Mouse (Mus musculus) CH12.LX (cell line): Measurements from ENCODE around the gene Cdcp1. TPM values are rescaled to one million over a fixed set of nuclear protein-coding genes. Genes with fewer than 3 reads are reported as not detected.

Source experiments
- DNase-seq: peaks from one replicate; pipeline ENCODE4 v3.0.0-alpha.2; 2013; ENCODE audit errors: extremely low read depth
- H3K27ac ChIP-seq: 2 replicates; pipeline ENCODE4 v1.5.1; 2012; ENCODE audit warnings: low read depth, mild to moderate bottlenecking, control low read depth, moderate library complexity; ENCODE audit not compliant: insufficient read depth
- H3K27me3 ChIP-seq: replicated peaks from 2 replicates; pipeline ENCODE3; 2012; ENCODE audit warnings: inconsistent platforms
- H3K36me3 ChIP-seq, 2 experiments: replicated peaks in 1 of 2; 2 replicates each; pipeline versions ENCODE3 to v1.6.1; 2012; ENCODE audit warnings: inconsistent platforms in 1 of 2, low read length in 1 of 2, mild to moderate bottlenecking in 1 of 2, mixed read lengths in 1 of 2, moderate library complexity in 1 of 2; ENCODE audit not compliant: control insufficient read depth in 1 of 2, insufficient read depth in 1 of 2
- H3K4me1 ChIP-seq, 2 experiments: 2 replicates each; pipeline ENCODE4 v1.6.1; 2012; ENCODE audit warnings: inconsistent platforms in 1 of 2, moderate library complexity in 1 of 2; ENCODE audit not compliant: insufficient read depth in 2 of 2, control insufficient read depth in 1 of 2
- H3K4me2 ChIP-seq: 2 replicates; pipeline ENCODE4 v1.6.1; 2012; ENCODE audit warnings: low read depth, mild to moderate bottlenecking, control low read depth; ENCODE audit not compliant: poor library complexity, insufficient read depth, severe bottlenecking
- H3K4me3 ChIP-seq, 3 experiments: fragments of 150-350 bp in 1 of 3; sonication (generic) in 1 of 3; replicated peaks in 1 of 3; 2 replicates each; pipeline versions ENCODE3 to v1.5.1; 2011 to 2012; ENCODE audit warnings: low read depth in 2 of 3, low read length in 2 of 3, mild to moderate bottlenecking in 2 of 3, moderate library complexity in 2 of 3, control low read depth in 1 of 3, improper control_type of control experiment in 1 of 3, inconsistent platforms in 1 of 3, mixed read lengths in 1 of 3; ENCODE audit not compliant: poor library complexity in 1 of 3
- H3K79me2 ChIP-seq: replicated peaks from 2 replicates; pipeline ENCODE4 v1.6.1; 2012; ENCODE audit warnings: mild to moderate bottlenecking, moderate library complexity; ENCODE audit not compliant: control insufficient read depth, poor library complexity, insufficient read depth, severe bottlenecking; ENCODE audit errors: extremely low read depth
- H3K9ac ChIP-seq: 2 replicates; pipeline ENCODE4 v1.6.1; 2012; ENCODE audit warnings: low read depth, mild to moderate bottlenecking, control low read depth, moderate library complexity; ENCODE audit not compliant: insufficient read depth
- H3K9me3 ChIP-seq: replicated peaks from 2 replicates; pipeline ENCODE3; 2012; ENCODE audit warnings: low read length, inconsistent platforms, mixed read lengths
- BHLHE40 ChIP-seq: IDR thresholded peaks from 2 replicates; pipeline ENCODE4 v1.6.1; 2011; ENCODE audit warnings: mild to moderate bottlenecking, low read depth, low read length, improper control_type of control experiment
- CHD1 ChIP-seq: IDR thresholded peaks from 2 replicates; pipeline ENCODE4 v1.6.1; 2012; ENCODE audit warnings: low read depth, low read length, improper control_type of control experiment, inconsistent platforms
- CTCF ChIP-seq, 2 experiments: IDR thresholded peaks in 1 of 2; conservative IDR thresholded peaks in 1 of 2; 2 replicates each; pipeline ENCODE4 v1.5.1; 2011 to 2012; ENCODE audit warnings: low read depth in 2 of 2, low read length in 2 of 2, improper control_type of control experiment in 1 of 2, inconsistent platforms in 1 of 2, mild to moderate bottlenecking in 1 of 2, moderate library complexity in 1 of 2
- ELF1 ChIP-seq: IDR thresholded peaks from 2 replicates; pipeline ENCODE4 v1.6.1; 2014; ENCODE audit warnings: low read depth, mild to moderate bottlenecking, inconsistent platforms, low read length, improper control_type of control experiment
- EP300 ChIP-seq: IDR thresholded peaks from 2 replicates; pipeline ENCODE4 v1.6.1; 2011; ENCODE audit warnings: low read length, improper control_type of control experiment
- ETS1 ChIP-seq: conservative IDR thresholded peaks from 2 replicates; pipeline ENCODE4 v1.6.1; 2012; ENCODE audit warnings: low read depth, mild to moderate bottlenecking, inconsistent platforms, low read length, improper control_type of control experiment, moderate library complexity
- IRF4 ChIP-seq: IDR thresholded peaks from 2 replicates; pipeline ENCODE4 v1.6.1; 2014; ENCODE audit warnings: low read depth, mild to moderate bottlenecking, inconsistent platforms, low read length, improper control_type of control experiment
- JUN ChIP-seq: IDR thresholded peaks from 2 replicates; pipeline ENCODE4 v1.6.1; 2011; ENCODE audit warnings: low read depth, mild to moderate bottlenecking, low read length, improper control_type of control experiment, moderate library complexity; ENCODE audit not compliant: insufficient read depth
- JUND ChIP-seq: conservative IDR thresholded peaks from 2 replicates; pipeline ENCODE4 v1.6.1; 2011; ENCODE audit warnings: low read depth, low read length, improper control_type of control experiment
- KAT2A ChIP-seq: IDR thresholded peaks from 2 replicates; pipeline ENCODE4 v1.6.1; 2012; ENCODE audit warnings: low read length, improper control_type of control experiment, inconsistent platforms; ENCODE audit not compliant: insufficient replicate concordance
- MAFK ChIP-seq: IDR thresholded peaks from 2 replicates; pipeline ENCODE4 v1.6.1; 2011; ENCODE audit warnings: low read length, improper control_type of control experiment; ENCODE audit not compliant: insufficient replicate concordance
- MAX ChIP-seq: IDR thresholded peaks from 2 replicates; pipeline ENCODE4 v1.6.1; 2011; ENCODE audit warnings: low read length, improper control_type of control experiment
- MAZ ChIP-seq: IDR thresholded peaks from 2 replicates; pipeline ENCODE4 v1.6.1; 2012; ENCODE audit warnings: low read depth, mild to moderate bottlenecking, inconsistent platforms, low read length, improper control_type of control experiment, moderate library complexity
- PAX5 ChIP-seq: IDR thresholded peaks from 2 replicates; pipeline ENCODE4 v1.6.1; 2012; ENCODE audit warnings: low read length, inconsistent platforms, mixed read lengths
- RAD21 ChIP-seq: IDR thresholded peaks from 2 replicates; pipeline ENCODE4 v1.6.1; 2011; ENCODE audit warnings: low read depth, mild to moderate bottlenecking, low read length, improper control_type of control experiment, moderate library complexity
- SMC3 ChIP-seq: IDR thresholded peaks from 2 replicates; pipeline ENCODE4 v1.6.1; 2011; ENCODE audit warnings: low read depth, low read length, improper control_type of control experiment
- TCF12 ChIP-seq: IDR thresholded peaks from 2 replicates; pipeline ENCODE4 v1.6.1; 2014; ENCODE audit warnings: low read depth, mild to moderate bottlenecking, inconsistent platforms, low read length, improper control_type of control experiment
- UBTF ChIP-seq: IDR thresholded peaks from 2 replicates; pipeline ENCODE4 v1.6.1; 2012; ENCODE audit warnings: low read depth, mild to moderate bottlenecking, inconsistent platforms, low read length, improper control_type of control experiment, moderate library complexity
- ZC3H11A ChIP-seq: IDR thresholded peaks from 2 replicates; pipeline ENCODE4 v1.6.1; 2012; ENCODE audit warnings: low read depth, mild to moderate bottlenecking, inconsistent platforms, low read length, improper control_type of control experiment
- ZKSCAN1 ChIP-seq: IDR thresholded peaks from 2 replicates; pipeline ENCODE4 v1.6.1; 2012; ENCODE audit warnings: low read depth, inconsistent platforms, low read length, improper control_type of control experiment, borderline replicate concordance
- ZNF384 ChIP-seq: IDR thresholded peaks from 2 replicates; pipeline ENCODE4 v1.6.1; 2012; ENCODE audit warnings: low read depth, low read length, improper control_type of control experiment, inconsistent platforms
- dilution Hi-C: fragments of 300-500 bp; cut with MboI; formaldehyde crosslinking; loops from 2 replicates; pipeline ENCODE4 v1.14.3; 2020; ENCODE audit warnings: low sequenced_read_pairs; ENCODE audit not compliant: extremely low pct_unique_long_range_greater_than_20kb, extremely low pct_ligation_motif_present
- in situ Hi-C: fragments of 300-500 bp; cut with MboI; formaldehyde crosslinking; loops from 3 replicates; pipeline ENCODE4 v1.14.3; 2019; ENCODE audit warnings: low sequenced_read_pairs, low pct_ligation_motif_present, low pct_unique_long_range_greater_than_20kb, mixed read lengths
- polyA plus RNA-seq: library from polyadenylated mRNA; unstranded; fragments of >175 nt; gene quantifications from 2 replicates; pipeline ENCODE4 v1.2.1, GENCODE M21; 2012; ENCODE audit warnings: low read depth; ENCODE audit not compliant: insufficient read length
- total RNA-seq, 2 experiments: library from RNA; depleted of rRNA; stranded (reverse); fragments of 300-350 nt in 1 of 2; fragments of >200 nt in 1 of 2; gene quantifications; 2 replicates each; pipeline ENCODE4 v1.2.3; 2012 to 2014

Gene Cdcp1
- total and polyA plus RNA-seq, 3 experiments: 3.1 to 5.9 (median 3.6) TPM

DNA sequence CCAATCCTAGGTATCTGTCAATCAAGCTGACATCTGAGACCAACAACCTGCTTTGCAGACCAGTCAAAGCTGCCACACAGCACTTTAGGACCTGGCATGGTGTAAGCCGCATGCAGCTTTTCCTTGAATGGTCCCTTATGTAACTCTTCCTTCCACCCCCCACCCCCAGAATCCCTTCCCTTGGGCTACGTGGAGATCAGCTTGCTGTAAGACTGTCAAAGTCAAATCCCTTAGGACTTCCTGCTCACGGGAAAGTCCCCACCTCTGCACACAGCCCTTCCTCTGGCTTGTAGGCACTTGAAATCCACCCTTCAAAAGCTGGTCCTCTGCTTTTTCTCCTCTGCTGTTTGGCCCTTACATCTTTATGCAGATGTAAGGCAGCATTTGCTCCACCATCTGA is 19.8 kb upstream of the Cdcp1 start:
- DNase-seq: peak; percentile 54
- Histone ChIP-seq H3K27ac (peak overlapping the region; percentile 49; the same call in 1 of the 2 replicates), H3K4me2 (peak overlapping the region; percentile 57; the same call in 1 of the 2 replicates), H3K36me3 (no peaks in the 10 kb centered on the region), H3K4me1 (peaks cover 33 to 56% of the 10 kb centered on the region in 2 experiments), H3K9me3 (no peaks in the 10 kb centered on the region), H3K9ac (no peak overlapping the region), H3K4me3 (no peak overlapping the region), H3K27me3 (no peaks in the 10 kb centered on the region), H3K79me2 (no peaks in the 10 kb centered on the region)
- TF ChIP-seq TCF12: peak; percentile 32; the same call in 1 of the 2 replicates
- peak; percentile 25; the same call in 1 of the 2 replicates for TF ChIP-seq IRF4
- TF ChIP-seq ELF1: 0 out of 2 replicates have a peak, but pooled peaks have one; percentile 56
- TF ChIP-seq ZNF384: no peak
- TF ChIP-seq BHLHE40: 0 out of 2 replicates have a peak, but pooled peaks have one; percentile 22
- TF ChIP-seq UBTF: no peak
- TF ChIP-seq MAX: peak; percentile 26; the same call in 1 of the 2 replicates
- TF ChIP-seq JUN: no peak
- TF ChIP-seq CHD1: 0 out of 2 replicates have a peak, but pooled peaks have one; percentile 3
- no peak for TF ChIP-seq MAFK
- peak; percentile 15; the same call in 1 of the 2 replicates for TF ChIP-seq ETS1
- peak; percentile 27; the same call in 1 of the 2 replicates for TF ChIP-seq EP300
- no peak for TF ChIP-seq SMC3
- TF ChIP-seq MAZ: no peak
- no peak for TF ChIP-seq JUND
- dilution Hi-C loops (no loop called here), in situ Hi-C loops (no loop called here)

DNA sequence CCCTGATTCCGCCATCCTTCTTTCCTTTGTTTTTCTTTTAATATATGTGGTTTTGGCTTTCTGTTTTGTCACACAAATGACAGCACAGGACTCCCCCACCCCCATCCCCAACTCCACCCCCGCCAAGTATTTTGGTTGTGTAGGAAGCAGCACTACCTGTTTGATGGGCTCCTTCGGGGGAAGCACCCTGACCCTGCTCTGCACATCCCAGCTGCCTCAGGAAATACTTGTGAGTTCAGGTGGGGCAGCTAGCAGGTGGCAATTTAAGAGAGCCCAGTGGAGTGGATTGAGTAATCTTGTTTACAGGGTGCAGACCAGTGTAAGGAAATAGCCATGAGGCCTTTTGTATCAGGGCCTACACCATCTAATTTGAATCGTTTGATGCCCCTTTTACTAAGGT is 14.0 kb upstream of the Cdcp1 start:
- peaks cover 0 to 8% of the 10 kb centered on the region in 2 experiments; a peak in 3 of 4 replicates for H3K4me1 ChIP-seq
- H3K36me3 ChIP-seq: no peaks in the 10 kb centered on the region
- in situ Hi-C loops: no loop called here
- no peak overlapping the region for H3K27ac ChIP-seq
- no peaks in the 10 kb centered on the region for H3K27me3 ChIP-seq
- dilution Hi-C loops: no loop called here
- H3K79me2 ChIP-seq: no peaks in the 10 kb centered on the region
- TF ChIP-seq PAX5 (no peak), RAD21 (no peak), JUN (no peak), MAX (no peak), ZC3H11A (no peak), ELF1 (no peak), CTCF (conservative IDR thresholded peaks at IDR 0.05 in 1 of 2, IDR thresholded peaks at IDR 0.05 in 1 of 2; ENCODE audit: low read depth in 2 of 2, low read length in 2 of 2) (no peak), ZKSCAN1 (no peak), IRF4 (no peak), TCF12 (no peak), BHLHE40 (no peak), KAT2A (no peak)
- no peak overlapping the region for H3K4me2 ChIP-seq
- H3K9ac ChIP-seq: no peak overlapping the region
- no peak for DNase-seq
- H3K9me3 ChIP-seq: no peaks in the 10 kb centered on the region
- H3K4me3 ChIP-seq: no peak overlapping the region
